Mouse (Mus musculus): ENCODE measurements around the gene Man2b1.

DNA sequence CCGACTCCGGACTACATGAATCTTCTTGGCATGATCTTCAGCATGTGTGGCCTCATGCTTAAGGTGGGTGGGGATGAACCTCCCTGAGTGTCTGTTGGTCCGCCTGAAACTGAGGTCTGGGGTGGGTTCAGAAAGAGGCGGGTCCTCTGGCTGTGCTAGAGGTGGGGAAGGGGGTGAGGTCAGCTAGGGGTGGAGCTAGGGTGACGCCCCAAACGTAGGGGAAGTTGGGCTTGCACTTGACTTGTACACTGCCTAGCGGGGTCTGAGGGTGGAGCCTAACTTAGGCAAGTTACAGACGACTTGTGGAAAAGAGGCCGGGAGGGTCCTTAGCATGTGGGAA lies 1.9 kb upstream of the Man2b1 start, which contains the start of gene Wdr83:
- TF ChIP-seq RCOR1 (conservative IDR thresholded peaks at IDR 0.05; ENCODE audit: low read depth, low read length): no peak
- no peak for TF ChIP-seq UBTF (IDR thresholded peaks at IDR 0.05; ENCODE audit: low read depth, low read length)
- TF ChIP-seq POLR2A (IDR thresholded peaks at IDR 0.05; ENCODE audit: low read depth, low read length): peak; percentile 68
- TF ChIP-seq RAD21 (IDR thresholded peaks at IDR 0.05; ENCODE audit: low read depth, low read length): no peak
- no peak for TF ChIP-seq SMC3 (IDR thresholded peaks at IDR 0.05; ENCODE audit: low read depth, low read length)
- no peak for TF ChIP-seq ZKSCAN1 (IDR thresholded peaks at IDR 0.05; ENCODE audit: borderline replicate concordance, low read depth, low read length)
- no peak for TF ChIP-seq CTCF (conservative IDR thresholded peaks at IDR 0.05 in 1 of 2, IDR thresholded peaks at IDR 0.05 in 1 of 2; ENCODE audit: low read depth in 2 of 2, low read length in 2 of 2)
